Mouse (Mus musculus) bone marrow, adult 2 months (tissue): ENCODE measurements at regions not wholly inside any gene's neighbourhood (a gene's known extent, or its start where the extent isn't known, plus 50 kb on each side); places are given as distances from the start of the nearest gene placed in this dataset.

Experiments used
- CTCF ChIP-seq: fragments of 200-500 bp; IDR thresholded peaks from 2 replicates; pipeline ENCODE4 v1.5.1; 2011; ENCODE audit warnings: low read length, control low read depth; ENCODE audit not compliant: control insufficient read depth, insufficient read depth
- POLR2A ChIP-seq: fragments of 200-500 bp; IDR thresholded peaks from 2 replicates; pipeline ENCODE4 v1.6.1; 2011; ENCODE audit warnings: low read depth, mild to moderate bottlenecking, control low read depth, low read length, borderline replicate concordance; ENCODE audit not compliant: control insufficient read depth

DNA sequence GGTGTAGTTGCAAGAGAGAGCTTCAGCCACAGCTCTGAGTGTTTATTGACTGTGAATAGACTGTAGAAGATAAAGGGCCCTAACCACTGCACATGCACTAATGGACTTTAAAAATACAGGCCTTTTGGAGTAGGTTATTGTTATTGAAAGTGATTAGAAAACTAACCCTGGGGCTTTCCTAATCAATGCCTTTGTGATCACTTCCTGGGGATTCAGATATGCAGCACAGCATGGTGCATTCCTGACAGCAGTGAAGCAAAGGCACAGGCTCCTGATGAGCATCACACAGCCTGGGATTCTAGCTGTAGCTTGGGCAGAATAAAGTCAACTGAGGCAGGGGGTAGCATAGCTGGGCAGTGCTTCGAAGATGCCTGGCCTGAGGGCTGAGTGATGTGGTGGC is 87.3 kb downstream of the Gm11077 start:
- TF ChIP-seq CTCF (no peak), POLR2A (no peak)
